Mouse (Mus musculus): ENCODE data around the gene Esr1.

- TF ChIP-seq CTCF (IDR thresholded peaks at IDR 0.05) (no peak), EP300 (IDR thresholded peaks at IDR 0.05) (no peak)
Measured at GRCm38 (mm10) chr10:4709915-4710314, 98.5 kb downstream of the Esr1 start.

Data from lung, postnatal 0 days (tissue).